Mouse (Mus musculus): ENCODE measurements around the gene 2310011J03Rik. TPM values are rescaled to one million over a fixed set of nuclear protein-coding genes. Genes with fewer than 3 reads are reported as not detected.

The 2310011J03Rik gene
- 45.3 and 52.5 TPM in 2 replicates for polyA plus RNA-seq (2021; fragmentation: Nextera tagmentation)
- long read RNA-seq, experiment 1, transcript 2310011J03Rik-201 (2 exons, 1,649 nt): major isoform, 209 of 212 reads
- long read RNA-seq, experiment 1, partial matches to known transcripts: 0 of 212 reads
- long read RNA-seq, experiment 1, other reads (novel, unspliced or antisense): 3 of 212 reads
- long read RNA-seq, experiment 2, transcript 2310011J03Rik-201 (2 exons, 1,649 nt): major isoform, 49 of 59 reads
- long read RNA-seq, experiment 2, partial matches to known transcripts: 0 of 59 reads
- long read RNA-seq, experiment 2, other reads (novel, unspliced or antisense): 10 of 59 reads

DNA sequence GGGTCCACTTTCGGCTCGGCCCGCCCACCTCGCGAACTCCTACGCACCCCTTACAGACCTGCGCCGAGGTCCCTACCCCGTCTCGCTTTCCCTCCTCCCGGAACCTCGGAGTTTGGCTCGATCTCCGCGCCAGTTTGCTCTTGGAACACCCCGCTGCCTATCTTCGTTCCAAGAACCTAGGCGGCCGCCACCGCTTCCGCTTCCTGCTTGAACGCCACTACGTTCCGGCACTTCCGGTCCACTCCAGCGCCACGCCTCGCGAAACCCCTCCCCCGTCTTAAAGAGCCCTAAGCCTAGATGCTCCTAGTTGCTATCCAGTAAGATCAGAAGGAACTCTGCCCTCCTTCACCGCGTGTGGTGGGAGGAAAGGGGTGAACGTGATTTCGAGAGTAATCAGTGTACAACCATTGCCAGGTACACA, at the start of gene 2310011J03Rik:
Gene 2310011J03Rik (minus strand): TSS at position 198 of the 421 bp plus-strand sequence.

DNA sequence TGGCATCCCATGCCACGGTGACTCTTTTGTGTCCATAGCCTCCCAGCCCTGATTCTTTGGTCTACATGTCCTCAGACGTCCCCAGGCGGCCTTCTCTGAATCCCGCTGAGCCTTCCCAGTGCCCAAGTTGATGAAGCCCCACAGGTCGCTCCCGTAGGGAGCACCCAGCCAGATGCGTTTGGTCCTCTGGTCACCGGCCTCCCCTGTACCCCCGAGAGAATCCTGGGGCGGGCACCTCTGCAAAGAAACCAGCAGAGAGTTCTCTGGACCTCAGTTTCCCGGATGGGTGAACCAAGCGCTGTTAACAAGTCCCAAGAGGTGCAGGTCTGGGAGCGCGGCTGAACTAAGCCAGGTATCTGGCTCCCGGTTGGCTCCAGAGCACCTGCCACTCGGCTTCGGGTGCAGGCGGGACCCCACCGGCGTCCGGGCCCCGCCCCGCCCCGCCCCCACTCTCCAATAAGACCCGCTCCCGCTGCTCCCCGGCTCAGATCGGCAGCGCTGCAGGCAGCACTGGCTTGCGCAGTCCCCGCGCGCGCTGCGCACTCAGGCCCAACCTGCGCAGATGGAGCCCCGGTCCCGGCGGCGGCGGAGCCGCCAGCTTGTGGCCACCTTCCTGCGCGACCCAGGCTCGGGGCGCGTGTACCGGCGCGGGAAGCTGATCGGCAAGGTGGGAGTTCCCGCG, 35.8 kb upstream of the 2310011J03Rik start, which contains the start of gene Plk5:
Gene Plk5 (plus strand): TSS at position 459 of the 682 bp plus-strand sequence.

DNA sequence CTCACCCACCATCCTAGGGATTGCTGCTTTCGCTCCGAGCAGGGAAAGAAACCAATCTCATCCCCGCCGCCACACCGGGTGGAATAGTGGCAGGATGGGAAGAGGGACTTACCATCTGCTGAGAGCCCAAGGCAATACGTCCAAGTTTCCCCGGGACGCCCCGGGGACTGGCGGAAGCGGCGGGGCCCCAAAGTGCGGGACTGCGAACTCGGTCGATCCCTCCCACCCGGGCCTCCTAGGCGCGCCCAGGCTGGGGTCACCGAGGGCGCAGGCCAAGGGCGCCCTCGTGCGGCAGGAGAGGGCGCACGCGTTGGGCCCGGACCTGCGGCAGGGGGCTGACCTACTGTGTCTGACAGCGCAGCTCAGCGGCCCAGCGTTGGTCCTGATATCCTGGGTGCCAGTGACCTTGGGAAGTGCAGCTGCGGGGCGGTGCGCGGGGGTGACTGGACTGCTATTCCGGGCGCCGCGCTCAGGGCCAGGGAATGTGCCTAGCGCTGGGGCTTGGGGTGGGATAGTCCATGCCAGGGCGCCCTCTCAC, 28.0 kb upstream of the 2310011J03Rik start, which contains the start of gene Adamtsl5:
Gene Adamtsl5 (minus strand): TSS at position 169 of the 538 bp plus-strand sequence.

DNA sequence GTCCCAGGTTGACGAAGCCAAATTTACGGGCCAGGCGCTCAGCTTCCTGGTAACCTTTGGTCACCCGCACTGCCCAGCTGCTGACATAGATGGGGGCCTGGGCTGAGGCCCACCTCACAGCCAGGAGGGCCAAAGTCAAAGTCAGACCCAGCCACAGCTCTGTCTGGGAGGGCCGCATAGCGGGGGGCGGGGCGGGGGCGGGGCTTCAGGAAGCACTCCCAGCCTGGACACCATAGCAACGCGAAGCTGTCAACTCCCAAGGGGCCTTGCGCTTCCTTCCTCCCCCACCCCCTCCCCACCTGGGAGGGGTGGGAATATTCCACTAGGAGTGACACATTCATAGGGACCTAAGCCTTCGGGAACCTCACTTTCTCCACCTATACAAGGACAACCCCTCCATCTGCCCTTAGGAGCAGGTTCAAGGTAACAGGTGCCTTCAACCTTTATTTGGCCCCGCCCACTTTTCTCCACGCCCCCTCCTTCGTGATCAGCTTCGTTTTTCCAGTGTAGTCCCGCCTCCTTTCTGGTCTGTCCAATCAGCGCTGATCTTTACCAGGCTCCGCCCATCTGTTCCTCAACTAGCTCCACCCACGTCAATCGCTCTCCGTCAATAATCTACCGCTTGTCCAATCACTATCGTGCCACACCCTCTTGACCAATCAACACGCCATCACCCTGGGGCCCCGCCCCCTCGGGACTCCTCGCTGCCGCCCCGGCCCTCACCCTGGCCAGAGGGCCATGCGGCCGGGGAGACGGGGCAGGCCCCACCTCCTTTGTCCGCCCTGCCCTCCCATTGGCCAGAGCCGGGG, 9.1 kb upstream of the 2310011J03Rik start, which contains the start of the genes Pcsk4 and Reep6:
Gene Pcsk4 (minus strand): TSS at position 226 of the 809 bp plus-strand sequence.
Gene Reep6 (plus strand): TSS at position 681 of the 809 bp plus-strand sequence.

DNA sequence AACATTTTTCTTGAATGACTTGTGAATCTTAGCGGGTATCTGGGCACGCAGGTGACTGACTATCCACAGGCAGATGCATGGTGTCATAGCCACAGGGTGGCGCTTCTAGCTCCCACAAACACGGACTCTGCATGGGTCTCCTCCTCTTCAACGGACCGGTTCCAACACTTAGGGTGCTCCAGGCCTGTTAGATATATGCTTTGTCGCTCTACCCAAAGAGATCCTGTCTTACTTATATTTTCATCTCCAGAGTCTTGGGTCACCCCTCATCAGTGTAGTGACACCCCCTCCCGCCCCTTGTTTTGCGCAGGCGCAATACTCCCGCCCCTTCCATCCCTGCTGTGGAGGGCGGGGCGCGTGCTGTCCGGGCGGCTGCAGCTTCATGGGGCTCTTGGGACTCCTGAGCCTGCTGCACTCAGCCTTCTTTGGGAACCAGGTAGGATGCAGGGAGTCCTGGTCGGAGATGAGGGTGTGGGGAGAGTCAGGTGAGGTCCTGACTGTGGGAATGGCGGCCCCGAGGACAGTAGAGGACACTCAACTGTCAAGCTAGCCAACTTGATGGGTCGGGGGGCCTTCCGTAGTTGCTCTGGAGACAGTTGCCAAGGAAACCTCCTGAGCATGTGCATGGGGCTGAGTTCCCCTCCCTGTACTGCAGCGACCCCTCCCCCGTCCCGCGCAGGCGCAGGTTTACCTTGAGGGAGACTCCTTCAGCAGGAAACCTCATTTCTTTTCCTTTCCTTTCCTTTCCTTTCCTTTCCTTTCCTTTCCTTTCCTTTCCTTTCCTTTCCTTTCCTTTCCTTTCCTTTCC, 24.5 kb downstream of the 2310011J03Rik start, which contains the start of gene Apc2:
Gene Apc2 (plus strand): TSS at position 360 of the 808 bp plus-strand sequence.

DNA sequence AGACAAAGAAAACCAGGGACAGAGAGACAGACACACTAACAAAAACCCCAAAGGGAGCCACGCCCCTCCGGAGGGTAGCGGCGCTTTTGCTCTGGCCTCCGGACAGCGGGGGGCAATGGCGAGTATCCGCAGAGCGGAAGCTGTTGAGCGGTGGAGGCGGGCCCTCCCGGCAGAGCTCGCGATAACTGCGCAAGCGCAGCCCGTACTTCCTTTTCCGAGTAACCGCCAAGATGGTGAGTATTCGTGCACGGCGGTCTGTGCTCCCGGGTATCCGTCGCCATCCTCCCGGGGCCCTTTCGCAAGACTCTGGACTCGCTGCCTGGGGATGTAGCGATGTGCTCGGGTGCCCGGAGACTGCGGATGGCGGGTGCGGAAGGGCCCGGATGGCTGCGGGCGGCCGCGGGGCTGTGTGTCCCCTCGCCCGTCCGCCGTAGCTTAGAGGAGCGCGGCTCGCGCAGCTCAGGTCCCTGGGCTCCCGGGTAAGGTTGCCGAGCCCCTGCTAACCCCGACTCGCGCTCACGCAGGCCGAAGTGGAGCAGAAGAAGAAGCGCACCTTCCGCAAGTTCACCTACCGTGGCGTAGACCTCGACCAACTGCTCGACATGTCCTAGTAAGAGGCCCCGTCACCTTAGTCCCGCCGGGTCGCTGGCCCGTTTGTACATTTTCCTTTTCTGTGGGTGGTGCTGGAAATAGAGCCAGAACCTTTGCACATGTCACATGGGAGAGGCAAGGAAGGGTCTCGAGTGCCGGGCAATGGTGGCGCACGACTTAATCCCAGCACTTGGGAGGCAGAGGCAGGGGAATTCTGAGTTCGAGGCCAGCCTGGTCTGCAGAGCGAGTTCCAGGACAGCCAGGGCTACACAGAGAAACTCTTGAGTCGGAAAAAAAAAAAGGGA, 27.8 kb downstream of the 2310011J03Rik start, which contains the start of gene Rps15:
Gene Rps15 (plus strand): TSS at position 203 of the 896 bp plus-strand sequence.

Other genes starting within 250 kb of the 2310011J03Rik start
- gene Sbno2, start 215.0 kb downstream of the 2310011J03Rik start, polyA plus RNA-seq (2021; fragmentation: Nextera tagmentation): 2.7 and 3.4 TPM in 2 replicates
- 13.1 and 20.8 TPM in 2 replicates for gene Stk11, start 204.7 kb downstream of the 2310011J03Rik start, polyA plus RNA-seq (2021; fragmentation: Nextera tagmentation)
- gene Atp5d, start 181.9 kb downstream of the 2310011J03Rik start, polyA plus RNA-seq (2021; fragmentation: Nextera tagmentation): 898 and 915 TPM in 2 replicates
- 43.4 and 61.5 TPM in 2 replicates for gene Cbarp, start 179.7 kb downstream of the 2310011J03Rik start, polyA plus RNA-seq (2021; fragmentation: Nextera tagmentation)
- gene Midn, start 172.3 kb downstream of the 2310011J03Rik start, polyA plus RNA-seq (2021; fragmentation: Nextera tagmentation): 4.7 and 33.2 TPM in 2 replicates
- 150 and 175 TPM in 2 replicates for gene Cirbp, start 154.6 kb downstream of the 2310011J03Rik start, polyA plus RNA-seq (2021; fragmentation: Nextera tagmentation)
- 10.2 and 10.3 TPM in 2 replicates for gene 1600002K03Rik, start 147.6 kb downstream of the 2310011J03Rik start, polyA plus RNA-seq (2021; fragmentation: Nextera tagmentation)
- 4.3 and 7.8 TPM in 2 replicates for gene Efna2, start 141.1 kb downstream of the 2310011J03Rik start, polyA plus RNA-seq (2021; fragmentation: Nextera tagmentation)
- gene Mum1, start 94.1 kb downstream of the 2310011J03Rik start, polyA plus RNA-seq (2021; fragmentation: Nextera tagmentation): 21.6 and 22.7 TPM in 2 replicates
- gene Ndufs7, start 71.4 kb downstream of the 2310011J03Rik start, polyA plus RNA-seq (2021; fragmentation: Nextera tagmentation): 803 and 960 TPM in 2 replicates
- gene Gamt, start 59.5 kb downstream of the 2310011J03Rik start, polyA plus RNA-seq (2021; fragmentation: Nextera tagmentation): 42.8 and 50.7 TPM in 2 replicates
- 3.4 and 7.6 TPM in 2 replicates for gene Dazap1, start 59.1 kb downstream of the 2310011J03Rik start, polyA plus RNA-seq (2021; fragmentation: Nextera tagmentation)
- 2,777 and 3,387 TPM in 2 replicates for gene Rps15, start 28.1 kb downstream of the 2310011J03Rik start, polyA plus RNA-seq (2021; fragmentation: Nextera tagmentation)
- gene Apc2, start 24.6 kb downstream of the 2310011J03Rik start, polyA plus RNA-seq (2021; fragmentation: Nextera tagmentation): 14.9 and 23.3 TPM in 2 replicates
- 3.7 and 4.3 TPM in 2 replicates for gene Pcsk4, start 9.0 kb upstream of the 2310011J03Rik start, polyA plus RNA-seq (2021; fragmentation: Nextera tagmentation)
- 8.9 and 10.0 TPM in 2 replicates for gene Reep6, start 9.4 kb upstream of the 2310011J03Rik start, polyA plus RNA-seq (2021; fragmentation: Nextera tagmentation)
- 4.1 and 6.3 TPM in 2 replicates for gene Adamtsl5, start 27.9 kb upstream of the 2310011J03Rik start, polyA plus RNA-seq (2021; fragmentation: Nextera tagmentation)
- gene Plk5, start 35.9 kb upstream of the 2310011J03Rik start, polyA plus RNA-seq (2021; fragmentation: Nextera tagmentation): 17.5 and 30.6 TPM in 2 replicates
- gene Mex3d, start 67.1 kb upstream of the 2310011J03Rik start, polyA plus RNA-seq (2021; fragmentation: Nextera tagmentation): 2.4 and 2.6 TPM in 2 replicates
- 40.7 and 66.9 TPM in 2 replicates for gene Mbd3, start 79.0 kb upstream of the 2310011J03Rik start, polyA plus RNA-seq (2021; fragmentation: Nextera tagmentation)
- gene Uqcr11, start 86.3 kb upstream of the 2310011J03Rik start, polyA plus RNA-seq (2021; fragmentation: Nextera tagmentation): 1,219 and 1,315 TPM in 2 replicates
- 3.9 and 15.6 TPM in 2 replicates for gene Tcf3, start 113.1 kb upstream of the 2310011J03Rik start, polyA plus RNA-seq (2021; fragmentation: Nextera tagmentation)
- not detected in 2 replicates for gene Onecut3, start 174.3 kb upstream of the 2310011J03Rik start, polyA plus RNA-seq (2021; fragmentation: Nextera tagmentation)
- gene Atp8b3, start 218.6 kb upstream of the 2310011J03Rik start, polyA plus RNA-seq (2021; fragmentation: Nextera tagmentation): 0.04 TPM in 1 of 2 replicates, not detected in the other
- gene Rexo1, start 241.0 kb upstream of the 2310011J03Rik start, polyA plus RNA-seq (2021; fragmentation: Nextera tagmentation): 16.6 and 17.7 TPM in 2 replicates